Mouse (Mus musculus): ENCODE results near the gene Serbp1.

- no peak for TF ChIP-seq POLR2A (IDR thresholded peaks at IDR 0.05; ENCODE audit: borderline replicate concordance, extremely low read depth, insufficient read depth, insufficient read length, poor library complexity, severe bottlenecking)
- no peak for TF ChIP-seq CTCF (IDR thresholded peaks at IDR 0.05; ENCODE audit: borderline replicate concordance, extremely low read depth, insufficient read depth, insufficient read length)
Observed at GRCm38 (mm10) chr6:67223082-67223481, 14.9 kb upstream of the Serbp1 start.

All from brain, embryonic 14.5 days (tissue).